Mouse (Mus musculus): ENCODE measurements at regions not wholly inside any gene's neighbourhood (a gene's known extent, or its start where the extent isn't known, plus 50 kb on each side); places are given as distances from the start of the nearest gene placed in this dataset.

DNA sequence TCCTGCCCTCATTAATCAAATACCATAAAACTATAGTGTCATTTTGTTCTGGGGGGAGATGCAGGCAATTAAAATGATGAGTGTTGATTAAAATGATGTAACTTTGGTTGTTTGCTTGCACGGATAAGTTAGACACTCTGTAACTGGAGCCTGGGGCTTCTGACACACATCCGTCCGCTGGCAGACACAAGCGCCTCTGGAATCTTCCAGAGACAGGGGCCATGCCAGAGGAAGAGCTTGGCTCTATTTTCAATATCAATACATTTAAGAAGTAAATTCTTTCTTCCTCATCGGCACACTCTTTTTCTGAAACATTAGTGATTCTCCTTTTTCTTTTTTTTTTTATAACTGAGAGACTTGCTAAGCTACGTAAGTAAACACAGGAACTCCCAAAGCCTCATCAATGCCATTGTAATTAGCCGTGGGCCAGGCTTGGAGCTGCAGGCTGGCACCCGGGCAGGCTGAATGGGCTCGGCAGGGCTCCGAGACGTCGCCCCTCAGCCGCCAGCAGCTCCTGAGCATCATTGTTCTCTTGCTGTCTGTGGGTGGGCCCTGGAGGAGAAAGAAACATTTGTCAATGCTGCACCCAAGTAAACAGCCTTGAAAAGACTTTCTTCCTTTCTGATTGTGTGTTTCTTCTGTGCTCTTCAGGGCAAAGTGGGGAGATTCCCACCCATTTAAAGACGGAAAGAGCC, 151.4 kb upstream of the A230072I06Rik start:
- TF ChIP-seq CTCF (conservative IDR thresholded peaks at IDR 0.05 in 1 of 2, IDR thresholded peaks at IDR 0.05 in 1 of 2; ENCODE audit: low read depth in 2 of 2, low read length in 2 of 2) (no peak), IRF4 (IDR thresholded peaks at IDR 0.05; ENCODE audit: low read depth, low read length) (no peak), MXI1 (IDR thresholded peaks at IDR 0.05; ENCODE audit: low read depth, low read length) (no peak), SIN3A (IDR thresholded peaks at IDR 0.05; ENCODE audit: low read length) (no peak), POLR2A (IDR thresholded peaks at IDR 0.05; ENCODE audit: low read depth, low read length) (no peak), MEF2A (IDR thresholded peaks at IDR 0.05; ENCODE audit: borderline replicate concordance, low read depth, low read length) (no peak), ZNF384 (IDR thresholded peaks at IDR 0.05; ENCODE audit: low read depth, low read length) (no peak), TCF12 (IDR thresholded peaks at IDR 0.05; ENCODE audit: low read depth, low read length) (no peak)
